Mouse (Mus musculus): ENCODE results near the gene Sel1l3. TPM values are rescaled to one million over a fixed set of nuclear protein-coding genes. Genes with fewer than 3 reads are reported as not detected.

Sel1l3 gene
- polyA plus RNA-seq, 1 experiment from 2014 or later, result 1.6 TPM

- Histone ChIP-seq H3K4me1 (no peaks in the 10 kb centered on the region), H3K9me3 (no peaks in the 10 kb centered on the region), H3K9ac (no peak overlapping the region), H3K27ac (no peak overlapping the region), H3K4me3 (no peak overlapping the region), H3K36me3 (no peaks in the 10 kb centered on the region), H3K27me3 (no peaks in the 10 kb centered on the region), H3K4me2 (no peak overlapping the region)
- 71% methylated on average over 13 of the region's 13 CpGs for WGBS
- no peak for ATAC-seq (ENCODE audit: insufficient number of reproducible peaks, low FRiP score, low TSS enrichment, low read depth)
Observed at GRCm38 (mm10) chr5:53193092-53194030, 20.4 kb downstream of the Sel1l3 start.

DNA sequence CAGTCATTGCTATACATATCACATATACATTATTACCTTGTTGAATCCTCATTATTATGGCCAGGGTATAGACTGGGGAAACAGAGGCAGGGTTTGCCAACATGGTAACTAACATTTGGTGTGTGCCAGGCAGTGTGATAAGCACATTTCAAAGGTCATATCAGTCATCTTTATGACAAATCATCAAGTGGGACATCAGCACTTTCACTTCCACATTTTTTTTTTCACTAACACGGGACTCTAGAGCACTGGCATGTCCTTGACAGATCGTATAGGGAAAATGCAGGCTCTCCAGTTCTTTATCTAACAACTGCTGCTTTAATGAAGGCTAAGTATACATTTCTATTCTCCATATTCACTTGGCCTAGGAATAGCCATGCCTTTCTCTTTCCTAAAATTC, 25.1 kb downstream of the Sel1l3 start:
- 73% methylated on average over 2 of the region's 2 CpGs for WGBS
- no peak overlapping the region for H3K27ac ChIP-seq
- H3K4me1 ChIP-seq, result no peaks in the 10 kb centered on the region
- H3K4me2 ChIP-seq, result no peak overlapping the region
- no peaks in the 10 kb centered on the region for H3K9me3 ChIP-seq
- no peaks in the 10 kb centered on the region for H3K27me3 ChIP-seq
- no peak overlapping the region for H3K4me3 ChIP-seq
- H3K9ac ChIP-seq, result no peak overlapping the region
- no peaks in the 10 kb centered on the region for H3K36me3 ChIP-seq
- no peak for ATAC-seq (ENCODE audit: insufficient number of reproducible peaks, low FRiP score, low TSS enrichment, low read depth)

DNA sequence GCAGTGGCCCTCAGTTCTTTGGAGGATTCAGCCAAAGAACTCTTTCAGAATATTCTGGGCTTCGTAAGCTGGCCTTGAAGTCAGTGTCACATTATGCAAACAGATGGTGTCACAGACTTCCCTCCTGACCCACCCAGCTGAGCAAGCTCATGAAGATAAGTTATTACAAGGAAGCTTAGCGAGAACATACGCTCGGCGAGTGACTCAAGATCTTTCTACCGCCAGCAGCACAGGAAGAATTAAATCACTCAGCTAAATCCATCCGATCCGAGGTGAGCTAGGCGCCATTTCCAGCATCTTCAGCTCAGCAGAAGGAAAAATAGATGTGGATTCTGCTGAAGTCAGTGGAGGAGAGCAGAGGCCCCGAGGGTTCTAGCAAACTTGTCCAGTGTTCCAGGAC, 26.5 kb downstream of the Sel1l3 start:
- H3K36me3 ChIP-seq, result no peaks in the 10 kb centered on the region
- no peak overlapping the region for H3K27ac ChIP-seq
- no peaks in the 10 kb centered on the region for H3K4me1 ChIP-seq
- H3K9ac ChIP-seq, result no peak overlapping the region
- H3K4me2 ChIP-seq, result no peak overlapping the region
- H3K4me3 ChIP-seq, result no peak overlapping the region
- ATAC-seq (ENCODE audit: insufficient number of reproducible peaks, low FRiP score, low TSS enrichment, low read depth), result no peak
- no peaks in the 10 kb centered on the region for H3K27me3 ChIP-seq
- WGBS, result 71% methylated on average over 10 of the region's 10 CpGs
- H3K9me3 ChIP-seq, result no peaks in the 10 kb centered on the region

DNA sequence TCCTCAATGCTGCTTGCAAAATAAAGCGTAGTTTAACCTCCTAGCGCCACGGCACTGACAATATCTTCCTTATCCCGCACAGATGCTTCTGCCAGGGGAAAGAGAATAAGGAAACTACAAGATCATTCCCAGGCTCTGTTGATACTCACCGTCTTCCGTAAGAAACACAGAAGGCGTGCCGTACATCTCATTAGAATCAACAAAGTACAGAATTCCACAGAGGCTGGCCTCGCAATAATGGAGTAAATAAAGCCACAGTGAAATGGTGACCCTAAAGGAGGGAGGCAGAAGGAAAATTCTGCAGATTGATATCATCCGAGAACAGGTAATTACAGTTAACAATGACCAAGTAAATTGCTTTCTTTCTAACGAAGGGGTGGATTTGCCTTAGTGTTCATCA, 27.9 kb downstream of the Sel1l3 start:
- H3K4me1 ChIP-seq, result no peaks in the 10 kb centered on the region
- H3K27me3 ChIP-seq, result no peaks in the 10 kb centered on the region
- H3K4me3 ChIP-seq, result no peak overlapping the region
- no peak overlapping the region for H3K4me2 ChIP-seq
- no peak overlapping the region for H3K9ac ChIP-seq
- no peaks in the 10 kb centered on the region for H3K9me3 ChIP-seq
- no peaks in the 10 kb centered on the region for H3K36me3 ChIP-seq
- 82% methylated on average over 11 of the region's 11 CpGs for WGBS
- ATAC-seq (ENCODE audit: insufficient number of reproducible peaks, low FRiP score, low TSS enrichment, low read depth), result no peak
- no peak overlapping the region for H3K27ac ChIP-seq

DNA sequence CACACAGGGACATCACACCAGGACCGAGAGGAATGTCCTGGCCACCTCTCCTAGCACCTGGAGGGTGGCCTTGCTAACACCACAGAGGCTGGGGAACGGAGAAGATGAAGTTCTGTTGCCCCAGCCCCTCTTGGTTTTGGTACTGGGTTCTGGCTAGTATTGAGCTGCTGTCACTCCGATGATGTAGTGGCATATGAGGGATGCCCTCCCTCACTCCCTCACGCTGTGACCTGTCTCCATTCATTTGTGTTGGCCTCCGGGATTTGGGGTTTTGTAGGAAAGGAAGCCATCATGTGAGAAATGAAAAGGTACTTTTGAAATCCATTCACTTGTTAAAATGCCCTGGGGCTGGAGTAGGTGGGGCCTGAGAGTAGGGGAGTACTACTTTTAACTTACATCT, 33.8 kb downstream of the Sel1l3 start:
- no peak overlapping the region for H3K27ac ChIP-seq
- H3K4me1 ChIP-seq, result no peaks in the 10 kb centered on the region
- no peak overlapping the region for H3K9ac ChIP-seq
- H3K4me3 ChIP-seq, result no peak overlapping the region
- no peaks in the 10 kb centered on the region for H3K36me3 ChIP-seq
- no peak overlapping the region for H3K4me2 ChIP-seq
- no peaks in the 10 kb centered on the region for H3K9me3 ChIP-seq
- WGBS, result 84% methylated on average over 5 of the region's 5 CpGs
- no peak for ATAC-seq (ENCODE audit: insufficient number of reproducible peaks, low FRiP score, low TSS enrichment, low read depth)
- no peaks in the 10 kb centered on the region for H3K27me3 ChIP-seq

- no peaks in the 10 kb centered on the region for H3K4me1 ChIP-seq
- ATAC-seq (ENCODE audit: insufficient number of reproducible peaks, low FRiP score, low TSS enrichment, low read depth), result no peak
- no peak overlapping the region for H3K27ac ChIP-seq
- 41% methylated on average over 6 of the region's 6 CpGs for WGBS
- no peaks in the 10 kb centered on the region for H3K36me3 ChIP-seq
- no peaks in the 10 kb centered on the region for H3K27me3 ChIP-seq
- no peak overlapping the region for H3K4me3 ChIP-seq
- no peak overlapping the region for H3K9ac ChIP-seq
- H3K9me3 ChIP-seq, result no peaks in the 10 kb centered on the region
- H3K4me2 ChIP-seq, result no peak overlapping the region
Observed at GRCm38 (mm10) chr5:53176703-53177102, 37.0 kb downstream of the Sel1l3 start.

- Histone ChIP-seq H3K36me3 (no peaks in the 10 kb centered on the region), H3K4me3 (no peak overlapping the region), H3K27me3 (no peaks in the 10 kb centered on the region), H3K27ac (no peak overlapping the region), H3K4me2 (no peak overlapping the region), H3K4me1 (no peaks in the 10 kb centered on the region), H3K9me3 (no peaks in the 10 kb centered on the region), H3K9ac (no peak overlapping the region)
- ATAC-seq (ENCODE audit: insufficient number of reproducible peaks, low FRiP score, low TSS enrichment, low read depth), result no peak
- WGBS, result 73% methylated on average over 2 of the region's 4 CpGs
Observed at GRCm38 (mm10) chr5:53176075-53176474, 37.7 kb downstream of the Sel1l3 start.

GRCm38 (mm10) chr5:53175195-53175594, 38.5 kb downstream of the Sel1l3 start:
- Histone ChIP-seq H3K4me2 (no peak overlapping the region), H3K4me3 (no peak overlapping the region), H3K27me3 (no peaks in the 10 kb centered on the region), H3K9ac (no peak overlapping the region), H3K9me3 (no peaks in the 10 kb centered on the region), H3K36me3 (no peaks in the 10 kb centered on the region), H3K4me1 (no peaks in the 10 kb centered on the region), H3K27ac (no peak overlapping the region)
- 75% methylated on average over 3 of the region's 3 CpGs for WGBS
- no peak for ATAC-seq (ENCODE audit: insufficient number of reproducible peaks, low FRiP score, low TSS enrichment, low read depth)

- Histone ChIP-seq H3K36me3 (no peaks in the 10 kb centered on the region), H3K4me1 (no peaks in the 10 kb centered on the region), H3K4me3 (no peak overlapping the region), H3K27me3 (no peaks in the 10 kb centered on the region), H3K9me3 (no peaks in the 10 kb centered on the region), H3K27ac (no peak overlapping the region), H3K4me2 (no peak overlapping the region), H3K9ac (no peak overlapping the region)
- 71% methylated on average over 12 of the region's 12 CpGs for WGBS
- ATAC-seq (ENCODE audit: insufficient number of reproducible peaks, low FRiP score, low TSS enrichment, low read depth), result no peak
Observed at GRCm38 (mm10) chr5:53174461-53174860, 39.3 kb downstream of the Sel1l3 start.

- WGBS, result 80% methylated on average over 7 of the region's 7 CpGs
- H3K36me3 ChIP-seq, result no peaks in the 10 kb centered on the region
- no peak overlapping the region for H3K4me2 ChIP-seq
- H3K27ac ChIP-seq, result no peak overlapping the region
- H3K9me3 ChIP-seq, result no peaks in the 10 kb centered on the region
- H3K9ac ChIP-seq, result no peak overlapping the region
- H3K4me3 ChIP-seq, result no peak overlapping the region
- no peaks in the 10 kb centered on the region for H3K27me3 ChIP-seq
- no peaks in the 10 kb centered on the region for H3K4me1 ChIP-seq
- no peak for ATAC-seq (ENCODE audit: insufficient number of reproducible peaks, low FRiP score, low TSS enrichment, low read depth)
Observed at GRCm38 (mm10) chr5:53172908-53173307, 40.8 kb downstream of the Sel1l3 start.

DNA sequence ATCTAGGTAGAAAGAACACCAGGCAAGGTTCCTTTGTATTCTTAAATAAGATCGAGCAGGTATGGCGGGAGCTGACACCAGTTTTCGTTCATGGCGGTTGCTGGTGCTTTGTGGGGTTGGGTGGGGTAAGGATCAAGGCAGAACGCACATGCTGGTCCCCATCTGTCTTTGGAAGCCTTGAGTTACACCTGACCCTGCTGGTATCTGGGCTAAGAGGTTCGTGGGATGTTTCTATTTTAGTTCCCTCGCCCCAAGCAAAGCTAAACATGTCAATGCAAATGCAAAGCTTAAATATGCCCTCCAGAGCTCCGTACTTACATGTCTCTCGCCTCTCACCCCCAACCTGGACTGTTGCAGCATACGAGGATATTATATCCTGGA, 41.5 kb downstream of the Sel1l3 start:
- H3K27ac ChIP-seq, result no peak overlapping the region
- ATAC-seq (ENCODE audit: insufficient number of reproducible peaks, low FRiP score, low TSS enrichment, low read depth), result no peak
- H3K9ac ChIP-seq, result no peak overlapping the region
- no peaks in the 10 kb centered on the region for H3K36me3 ChIP-seq
- no peaks in the 10 kb centered on the region for H3K4me1 ChIP-seq
- H3K9me3 ChIP-seq, result no peaks in the 10 kb centered on the region
- H3K4me2 ChIP-seq, result no peak overlapping the region
- H3K27me3 ChIP-seq, result no peaks in the 10 kb centered on the region
- WGBS, result 77% methylated on average over 10 of the region's 10 CpGs
- no peak overlapping the region for H3K4me3 ChIP-seq

DNA sequence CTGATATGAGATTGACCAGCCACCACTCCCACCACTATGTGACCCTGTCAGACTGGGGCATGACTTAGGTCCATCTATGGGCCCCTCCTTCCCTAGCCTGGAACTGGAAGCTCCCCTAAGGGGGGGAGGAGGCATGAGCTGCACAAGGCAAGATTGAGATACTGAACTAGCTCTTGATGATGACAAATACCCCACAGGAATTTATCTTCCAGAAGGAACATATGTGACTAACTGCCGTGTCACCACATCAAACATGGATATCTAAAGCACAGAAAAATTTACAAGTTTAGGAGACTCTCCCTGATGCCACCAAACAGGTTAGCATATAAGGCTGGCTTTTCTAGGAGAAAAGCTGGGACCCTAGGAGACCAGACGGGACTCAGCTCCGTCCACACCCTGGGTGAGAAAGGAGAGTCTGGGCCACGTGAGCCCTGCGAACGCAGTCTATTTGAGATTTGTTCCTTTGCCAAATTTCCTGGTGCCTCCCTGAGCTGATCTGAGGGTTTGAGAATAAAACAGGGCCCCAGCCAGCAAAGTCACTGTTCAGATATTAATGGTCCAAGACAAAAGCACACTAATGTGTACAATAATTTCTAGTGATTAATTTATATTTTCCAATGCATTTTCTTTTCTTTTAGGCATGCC, 42.0 kb downstream of the Sel1l3 start:
- no peak overlapping the region for H3K9ac ChIP-seq
- H3K27ac ChIP-seq, result no peak overlapping the region
- H3K27me3 ChIP-seq, result no peaks in the 10 kb centered on the region
- H3K4me3 ChIP-seq, result no peak overlapping the region
- no peak overlapping the region for H3K4me2 ChIP-seq
- no peaks in the 10 kb centered on the region for H3K9me3 ChIP-seq
- H3K36me3 ChIP-seq, result no peaks in the 10 kb centered on the region
- WGBS, result 82% methylated on average over 6 of the region's 6 CpGs
- ATAC-seq (ENCODE audit: insufficient number of reproducible peaks, low FRiP score, low TSS enrichment, low read depth), result no peak
- H3K4me1 ChIP-seq, result no peaks in the 10 kb centered on the region

Data from limb, embryonic 15.5 days (tissue).